Mouse (Mus musculus): ENCODE measurements around the gene Auts2. TPM values are rescaled to one million over a fixed set of nuclear protein-coding genes. Genes with fewer than 3 reads are reported as not detected.

The Auts2 gene
- polyA plus RNA-seq, 1 experiment from 2014 or later: 7.5 TPM

GRCm38 (mm10) chr5:131466131-131466530 is 1077.0 kb downstream of the Auts2 start:
- Histone ChIP-seq H3K4me2 (ENCODE audit: low read length) (no peak overlapping the region), H3K9ac (ENCODE audit: low read depth, low read length) (no peak overlapping the region), H3K9me3 (replicated peaks; ENCODE audit: low read length) (no peaks in the 10 kb centered on the region), H3K36me3 (ENCODE audit: insufficient read depth, low read length) (peaks cover 11% of the 10 kb centered on the region), H3K27ac (no peak overlapping the region), H3K4me3 (replicated peaks; ENCODE audit: low read depth, low read length) (no peak overlapping the region), H3K27me3 (ENCODE audit: insufficient read depth, low read length) (no peaks in the 10 kb centered on the region), H3K4me1 (replicated peaks; ENCODE audit: insufficient read depth, low read length) (no peaks in the 10 kb centered on the region)
- WGBS: 79% methylated on average over 9 of the region's 9 CpGs
- no peak for ATAC-seq (replicated peaks; ENCODE audit: low FRiP score, low read depth)
- TF ChIP-seq CTCF (IDR thresholded peaks at IDR 0.05; ENCODE audit: low read depth): no peak
- DNase-seq (ENCODE audit: low spot score): no peak

- no peak overlapping the region for H3K9ac ChIP-seq (ENCODE audit: low read depth, low read length)
- H3K27me3 ChIP-seq (ENCODE audit: insufficient read depth, low read length): no peaks in the 10 kb centered on the region
- H3K4me3 ChIP-seq (replicated peaks; ENCODE audit: low read depth, low read length): no peak overlapping the region
- WGBS: 95% methylated on average over 6 of the region's 6 CpGs
- no peak overlapping the region for H3K27ac ChIP-seq
- DNase-seq (ENCODE audit: low spot score) (no peak), ATAC-seq (replicated peaks; ENCODE audit: low FRiP score, low read depth) (no peak)
- H3K4me1 ChIP-seq (replicated peaks; ENCODE audit: insufficient read depth, low read length): no peaks in the 10 kb centered on the region
- H3K9me3 ChIP-seq (replicated peaks; ENCODE audit: low read length): no peaks in the 10 kb centered on the region
- no peak for TF ChIP-seq CTCF (IDR thresholded peaks at IDR 0.05; ENCODE audit: low read depth)
- peaks cover 12% of the 10 kb centered on the region for H3K36me3 ChIP-seq (ENCODE audit: insufficient read depth, low read length)
- H3K4me2 ChIP-seq (ENCODE audit: low read length): no peak overlapping the region
Observed at GRCm38 (mm10) chr5:131463402-131463801, 1079.7 kb downstream of the Auts2 start.

GRCm38 (mm10) chr5:131459951-131460350 is 1083.2 kb downstream of the Auts2 start:
- no peaks in the 10 kb centered on the region for H3K4me1 ChIP-seq (replicated peaks; ENCODE audit: insufficient read depth, low read length)
- TF ChIP-seq CTCF (IDR thresholded peaks at IDR 0.05; ENCODE audit: low read depth): no peak
- no peaks in the 10 kb centered on the region for H3K9me3 ChIP-seq (replicated peaks; ENCODE audit: low read length)
- H3K27ac ChIP-seq: no peak overlapping the region
- H3K36me3 ChIP-seq (ENCODE audit: insufficient read depth, low read length): peaks cover 14% of the 10 kb centered on the region; the same call in 1 of the 2 replicates
- H3K9ac ChIP-seq (ENCODE audit: low read depth, low read length): no peak overlapping the region
- H3K4me3 ChIP-seq (replicated peaks; ENCODE audit: low read depth, low read length): no peak overlapping the region
- ATAC-seq (replicated peaks; ENCODE audit: low FRiP score, low read depth): no peak
- H3K27me3 ChIP-seq (ENCODE audit: insufficient read depth, low read length): no peaks in the 10 kb centered on the region
- 72% methylated on average over 6 of the region's 6 CpGs for WGBS
- H3K4me2 ChIP-seq (ENCODE audit: low read length): no peak overlapping the region
- DNase-seq (ENCODE audit: low spot score): no peak

GRCm38 (mm10) chr5:131459549-131459948 is 1083.6 kb downstream of the Auts2 start:
- Histone ChIP-seq H3K27me3 (ENCODE audit: insufficient read depth, low read length) (no peaks in the 10 kb centered on the region), H3K4me1 (replicated peaks; ENCODE audit: insufficient read depth, low read length) (no peaks in the 10 kb centered on the region), H3K27ac (no peak overlapping the region), H3K36me3 (ENCODE audit: insufficient read depth, low read length) (peaks cover 18% of the 10 kb centered on the region; the same call in 1 of the 2 replicates), H3K9me3 (replicated peaks; ENCODE audit: low read length) (no peaks in the 10 kb centered on the region), H3K9ac (ENCODE audit: low read depth, low read length) (no peak overlapping the region), H3K4me3 (replicated peaks; ENCODE audit: low read depth, low read length) (no peak overlapping the region), H3K4me2 (ENCODE audit: low read length) (no peak overlapping the region)
- no peak for ATAC-seq (replicated peaks; ENCODE audit: low FRiP score, low read depth)
- peak; percentile 34; the same call in 1 of the 2 replicates for TF ChIP-seq CTCF (IDR thresholded peaks at IDR 0.05; ENCODE audit: low read depth)
- no peak for DNase-seq (ENCODE audit: low spot score)
- 70% methylated on average over 2 of the region's 2 CpGs for WGBS

- Histone ChIP-seq H3K36me3 (ENCODE audit: insufficient read depth, low read length) (peaks cover 19% of the 10 kb centered on the region; the same call in 1 of the 2 replicates), H3K9ac (ENCODE audit: low read depth, low read length) (no peak overlapping the region), H3K27me3 (ENCODE audit: insufficient read depth, low read length) (no peaks in the 10 kb centered on the region), H3K9me3 (replicated peaks; ENCODE audit: low read length) (no peaks in the 10 kb centered on the region), H3K4me3 (replicated peaks; ENCODE audit: low read depth, low read length) (no peak overlapping the region), H3K4me1 (replicated peaks; ENCODE audit: insufficient read depth, low read length) (no peaks in the 10 kb centered on the region), H3K27ac (no peak overlapping the region), H3K4me2 (ENCODE audit: low read length) (no peak overlapping the region)
- DNase-seq (ENCODE audit: low spot score) (no peak), ATAC-seq (replicated peaks; ENCODE audit: low FRiP score, low read depth) (no peak)
- TF ChIP-seq CTCF (IDR thresholded peaks at IDR 0.05; ENCODE audit: low read depth): no peak
- WGBS: 90% methylated on average over 6 of the region's 6 CpGs
Observed at GRCm38 (mm10) chr5:131458700-131459099, 1084.4 kb downstream of the Auts2 start.

GRCm38 (mm10) chr5:131457999-131458398 is 1085.1 kb downstream of the Auts2 start:
- no peak overlapping the region for H3K27ac ChIP-seq
- no peak overlapping the region for H3K9ac ChIP-seq (ENCODE audit: low read depth, low read length)
- ATAC-seq (replicated peaks; ENCODE audit: low FRiP score, low read depth): no peak
- 91% methylated on average over 7 of the region's 7 CpGs for WGBS
- H3K27me3 ChIP-seq (ENCODE audit: insufficient read depth, low read length): no peaks in the 10 kb centered on the region
- H3K4me3 ChIP-seq (replicated peaks; ENCODE audit: low read depth, low read length): no peak overlapping the region
- no peak overlapping the region for H3K4me2 ChIP-seq (ENCODE audit: low read length)
- no peak for DNase-seq (ENCODE audit: low spot score)
- H3K4me1 ChIP-seq (replicated peaks; ENCODE audit: insufficient read depth, low read length): no peaks in the 10 kb centered on the region
- no peaks in the 10 kb centered on the region for H3K9me3 ChIP-seq (replicated peaks; ENCODE audit: low read length)
- peaks cover 19% of the 10 kb centered on the region; the same call in 1 of the 2 replicates for H3K36me3 ChIP-seq (ENCODE audit: insufficient read depth, low read length)
- TF ChIP-seq CTCF (IDR thresholded peaks at IDR 0.05; ENCODE audit: low read depth): no peak

Measured in kidney, postnatal 0 days (tissue).